Mouse (Mus musculus) lung, embryonic 16.5 days (tissue): ENCODE measurements around the gene Tmem106c. TPM values are rescaled to one million over a fixed set of nuclear protein-coding genes. Genes with fewer than 3 reads are reported as not detected.

Experiments
- ATAC-seq: fragments of 200-750 bp; cut with Nextera tagmentation; 2 replicates; pipeline ENCODE4 v1.8.0; 2017; ENCODE audit warnings: low read depth, mild to moderate bottlenecking, moderate library complexity
- H3K27ac ChIP-seq: fragments of 300-500 bp; sonication (generic); 2 replicates; pipeline ENCODE4 v1.5.1; 2014; ENCODE audit warnings: mild to moderate bottlenecking, control low read depth, low read length
- H3K27me3 ChIP-seq: fragments of 300-500 bp; sonication (generic); 2 replicates; pipeline ENCODE4 v1.6.1; 2014; ENCODE audit warnings: low read depth, low read length, mixed read lengths; ENCODE audit not compliant: control insufficient read depth, insufficient read depth
- H3K36me3 ChIP-seq: fragments of 300-500 bp; sonication (generic); 2 replicates; pipeline ENCODE4 v1.6.1; 2014; ENCODE audit warnings: low read length; ENCODE audit not compliant: control insufficient read depth, insufficient read depth
- H3K4me1 ChIP-seq: fragments of 300-500 bp; sonication (generic); replicated peaks from 2 replicates; pipeline ENCODE4 v1.6.1; 2014; ENCODE audit warnings: low read length, mixed read lengths; ENCODE audit not compliant: control insufficient read depth, insufficient read depth
- H3K4me2 ChIP-seq: fragments of 300-500 bp; sonication (generic); 2 replicates; pipeline ENCODE4 v1.6.1; 2014; ENCODE audit warnings: low read depth, low read length, control low read depth
- H3K4me3 ChIP-seq: fragments of 300-500 bp; sonication (generic); 2 replicates; pipeline ENCODE4 v1.5.1; 2014; ENCODE audit warnings: mild to moderate bottlenecking, low read length, control low read depth
- H3K9ac ChIP-seq: fragments of 300-500 bp; sonication (generic); 2 replicates; pipeline ENCODE4 v1.6.1; 2014; ENCODE audit warnings: low read length, control low read depth
- H3K9me3 ChIP-seq: fragments of 300-500 bp; sonication (generic); 2 replicates; pipeline ENCODE4 v1.6.1; 2016; ENCODE audit warnings: low read length; ENCODE audit not compliant: control insufficient read depth
- WGBS: fragments of 180-500 bp; shearing (Covaris S2); extraction: QIAGEN DNeasy Blood & Tissue Kit; methylation state at CpG from one replicate; pipeline ENCODE4 v1.1.7; 2014; 5-methylcytosine and 5-hydroxymethylcytosine counted together
- polyA plus RNA-seq: library from polyadenylated mRNA; unstranded; fragments of >200 nt; fragmentation: Nextera tagmentation; extraction: Ambion mirVana; gene quantifications from 2 replicates; pipeline ENCODE4 v1.2.1, GENCODE M21; 2015

Tmem106c gene
- polyA plus RNA-seq, 1 experiment from 2014 or later = 46.6 TPM

GRCm38 (mm10) chr15:97948720-97949119 lies 15.3 kb upstream of the Tmem106c start:
- Histone ChIP-seq H3K4me2 (no peak overlapping the region), H3K4me3 (no peak overlapping the region), H3K9ac (no peak overlapping the region), H3K4me1 (no peaks in the 10 kb centered on the region; the same call in 1 of the 2 replicates), H3K9me3 (no peaks in the 10 kb centered on the region), H3K27me3 (no peaks in the 10 kb centered on the region), H3K27ac (no peak overlapping the region), H3K36me3 (no peaks in the 10 kb centered on the region)
- no peak for ATAC-seq
- WGBS = 48% methylated on average over 7 of the region's 7 CpGs

DNA sequence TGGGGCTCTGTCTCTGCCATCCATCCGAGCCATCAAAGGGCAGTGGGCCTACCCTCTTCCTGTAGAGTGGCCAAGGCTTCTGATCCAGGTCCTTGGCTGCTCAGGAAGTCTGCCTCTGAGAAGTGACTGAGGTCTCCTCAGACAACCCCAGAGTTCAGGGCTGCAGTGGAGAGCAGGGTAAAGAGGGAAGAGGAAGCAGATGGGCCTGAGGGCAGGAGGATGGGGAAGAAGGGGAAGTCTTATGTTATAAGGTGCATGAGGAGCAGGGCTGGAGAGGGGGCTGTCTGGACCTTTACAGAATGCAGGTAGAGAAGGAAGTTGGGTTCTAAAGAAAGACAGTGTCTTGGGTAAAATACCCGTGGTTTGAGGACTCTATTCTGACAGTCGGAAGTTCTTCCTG lies 14.3 kb upstream of the Tmem106c start:
- no peaks in the 10 kb centered on the region for H3K36me3 ChIP-seq
- H3K4me1 ChIP-seq = no peaks in the 10 kb centered on the region; the same call in 1 of the 2 replicates
- no peak for ATAC-seq
- no peak overlapping the region for H3K27ac ChIP-seq
- no peak overlapping the region for H3K4me3 ChIP-seq
- H3K9ac ChIP-seq = no peak overlapping the region
- no peaks in the 10 kb centered on the region for H3K27me3 ChIP-seq
- H3K9me3 ChIP-seq = no peaks in the 10 kb centered on the region
- WGBS = 66% methylated on average over 3 of the region's 3 CpGs
- H3K4me2 ChIP-seq = no peak overlapping the region

DNA sequence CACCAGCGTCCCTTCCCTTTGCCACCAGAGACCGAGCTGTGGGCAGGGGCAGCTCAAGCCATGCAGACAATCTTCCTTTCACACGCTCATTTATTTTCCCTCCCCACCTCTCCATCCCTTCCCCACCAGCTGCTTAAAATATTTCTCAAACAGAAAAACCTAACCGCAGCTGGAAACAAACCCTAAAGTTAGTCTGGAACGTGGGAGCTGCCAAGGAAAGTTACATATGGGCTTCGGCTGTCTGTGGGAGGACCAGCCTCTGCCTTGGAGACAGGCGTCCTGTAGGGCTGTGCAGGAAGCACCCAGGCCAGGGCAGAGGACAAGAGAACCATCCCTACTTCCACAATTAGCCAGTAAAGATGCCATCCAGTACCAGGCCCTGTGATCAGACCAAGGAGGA lies 13.8 kb upstream of the Tmem106c start:
- Histone ChIP-seq H3K9me3 (no peaks in the 10 kb centered on the region), H3K27ac (no peak overlapping the region), H3K36me3 (no peaks in the 10 kb centered on the region), H3K27me3 (no peaks in the 10 kb centered on the region), H3K9ac (no peak overlapping the region), H3K4me1 (no peaks in the 10 kb centered on the region; the same call in none of the 2 replicates), H3K4me2 (no peak overlapping the region), H3K4me3 (no peak overlapping the region)
- 53% methylated on average over 7 of the region's 7 CpGs for WGBS
- no peak for ATAC-seq

GRCm38 (mm10) chr15:97952137-97952888 lies 11.7 kb upstream of the Tmem106c start:
- ATAC-seq = peak; percentile 53
- Histone ChIP-seq H3K36me3 (no peaks in the 10 kb centered on the region), H3K27ac (no peak overlapping the region), H3K4me1 (peaks cover 4% of the 10 kb centered on the region), H3K9me3 (no peaks in the 10 kb centered on the region), H3K27me3 (no peaks in the 10 kb centered on the region), H3K9ac (no peak overlapping the region), H3K4me2 (peak overlapping the region; percentile 34), H3K4me3 (no peak overlapping the region)
- WGBS = 13% methylated on average over 16 of the region's 16 CpGs

DNA sequence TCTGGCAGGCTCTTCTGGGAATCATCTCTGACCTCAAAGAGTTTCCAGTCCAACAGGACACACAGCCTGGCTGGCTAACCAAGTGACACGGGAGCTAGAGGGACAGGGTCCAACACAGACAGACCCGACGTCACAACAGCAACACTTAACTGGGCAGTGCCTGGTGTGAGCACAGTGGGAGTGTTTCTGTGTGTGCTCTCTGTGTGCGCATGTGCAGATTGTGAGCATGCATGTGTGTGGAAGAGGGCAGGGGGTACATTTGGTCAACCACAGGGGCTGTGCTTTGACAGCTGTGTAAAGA lies 11.2 kb upstream of the Tmem106c start:
- H3K27ac ChIP-seq = no peak overlapping the region
- H3K36me3 ChIP-seq = no peaks in the 10 kb centered on the region
- H3K27me3 ChIP-seq = no peaks in the 10 kb centered on the region
- no peak overlapping the region; the same call in 1 of the 2 replicates for H3K4me2 ChIP-seq
- H3K4me3 ChIP-seq = no peak overlapping the region
- H3K9ac ChIP-seq = no peak overlapping the region
- H3K9me3 ChIP-seq = no peaks in the 10 kb centered on the region
- 61% methylated on average over 4 of the region's 4 CpGs for WGBS
- H3K4me1 ChIP-seq = peaks cover 4% of the 10 kb centered on the region
- ATAC-seq = no peak

DNA sequence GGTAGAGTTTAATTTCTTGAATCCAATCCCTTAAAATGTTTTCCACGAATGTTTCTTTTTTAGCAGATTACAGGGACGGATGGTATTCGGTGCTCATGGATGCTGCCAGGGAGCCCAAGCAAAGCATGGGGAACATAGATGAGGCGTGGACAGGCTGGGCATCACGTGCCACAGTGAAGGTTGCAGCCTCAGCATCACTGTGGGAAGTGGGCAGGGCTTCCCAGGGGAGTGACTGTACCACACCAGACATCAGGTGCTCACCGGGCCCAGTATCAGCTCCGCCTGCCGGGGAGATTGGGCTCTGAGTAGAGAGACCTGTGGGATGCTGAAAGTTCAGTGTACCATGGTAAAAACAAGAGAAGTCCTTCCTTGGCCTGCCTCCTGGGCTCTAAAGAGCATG lies 9.3 kb upstream of the Tmem106c start:
- Histone ChIP-seq H3K36me3 (no peaks in the 10 kb centered on the region), H3K27me3 (no peaks in the 10 kb centered on the region), H3K9me3 (no peaks in the 10 kb centered on the region), H3K4me3 (no peak overlapping the region), H3K4me2 (no peak overlapping the region), H3K27ac (no peak overlapping the region), H3K4me1 (peaks cover 4% of the 10 kb centered on the region), H3K9ac (no peak overlapping the region)
- WGBS = 79% methylated on average over 8 of the region's 8 CpGs
- no peak for ATAC-seq

- no peak overlapping the region for H3K9ac ChIP-seq
- H3K27me3 ChIP-seq = no peaks in the 10 kb centered on the region
- H3K36me3 ChIP-seq = no peaks in the 10 kb centered on the region
- WGBS = 47% methylated on average over 1 of the region's 1 CpGs
- no peak overlapping the region for H3K4me2 ChIP-seq
- no peak overlapping the region for H3K27ac ChIP-seq
- peaks cover 4% of the 10 kb centered on the region for H3K4me1 ChIP-seq
- H3K4me3 ChIP-seq = no peak overlapping the region
- no peaks in the 10 kb centered on the region for H3K9me3 ChIP-seq
- 0 out of 2 replicates have a peak, but pooled peaks have one; percentile 16 for ATAC-seq
Measured at GRCm38 (mm10) chr15:97955286-97955685, 8.7 kb upstream of the Tmem106c start.

DNA sequence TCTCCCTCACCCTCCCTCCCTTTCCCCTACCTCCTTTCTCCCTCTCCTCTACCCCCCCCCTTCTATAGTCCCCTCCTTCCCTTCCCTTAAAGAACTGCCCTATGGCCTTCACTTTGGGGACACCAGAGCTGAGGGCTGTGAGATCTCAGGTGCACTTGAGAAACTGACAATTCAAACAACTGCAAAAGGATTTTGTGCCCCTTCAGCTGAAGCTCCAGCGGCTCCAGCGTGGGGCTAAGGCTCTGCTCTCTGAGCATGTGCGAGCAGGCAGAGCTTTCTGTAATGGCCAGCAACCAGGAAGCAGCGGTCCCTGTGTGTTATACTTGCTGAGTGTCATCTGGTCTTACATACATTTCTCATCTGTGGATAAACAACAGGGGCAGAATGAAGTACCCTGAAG lies 8.3 kb upstream of the Tmem106c start:
- 0 out of 2 replicates have a peak, but pooled peaks have one; percentile 37 for ATAC-seq
- H3K4me1 ChIP-seq = peaks cover 4% of the 10 kb centered on the region
- H3K27me3 ChIP-seq = no peaks in the 10 kb centered on the region
- no peaks in the 10 kb centered on the region for H3K9me3 ChIP-seq
- H3K4me3 ChIP-seq = no peak overlapping the region
- H3K9ac ChIP-seq = no peak overlapping the region
- H3K4me2 ChIP-seq = no peak overlapping the region
- H3K27ac ChIP-seq = no peak overlapping the region
- 9% methylated on average over 4 of the region's 4 CpGs for WGBS
- no peaks in the 10 kb centered on the region for H3K36me3 ChIP-seq

- 50% methylated on average over 11 of the region's 11 CpGs for WGBS
Measured at GRCm38 (mm10) chr15:97956416-97956815, 7.6 kb upstream of the Tmem106c start.

More at GRCm38 (mm10) chr15:97956416-97956815, 7.6 kb upstream of the Tmem106c start:
- no peak overlapping the region for H3K4me3 ChIP-seq
- H3K9ac ChIP-seq = no peak overlapping the region
- no peak overlapping the region for H3K27ac ChIP-seq
- no peaks in the 10 kb centered on the region for H3K36me3 ChIP-seq
- H3K9me3 ChIP-seq = no peaks in the 10 kb centered on the region
- no peaks in the 10 kb centered on the region for H3K27me3 ChIP-seq
- peaks cover 4% of the 10 kb centered on the region for H3K4me1 ChIP-seq
- no peak overlapping the region for H3K4me2 ChIP-seq
- ATAC-seq = no peak
